Comparison of ENCODE assay signal across 14 mouse cellular contexts in the genomic region with DNA sequence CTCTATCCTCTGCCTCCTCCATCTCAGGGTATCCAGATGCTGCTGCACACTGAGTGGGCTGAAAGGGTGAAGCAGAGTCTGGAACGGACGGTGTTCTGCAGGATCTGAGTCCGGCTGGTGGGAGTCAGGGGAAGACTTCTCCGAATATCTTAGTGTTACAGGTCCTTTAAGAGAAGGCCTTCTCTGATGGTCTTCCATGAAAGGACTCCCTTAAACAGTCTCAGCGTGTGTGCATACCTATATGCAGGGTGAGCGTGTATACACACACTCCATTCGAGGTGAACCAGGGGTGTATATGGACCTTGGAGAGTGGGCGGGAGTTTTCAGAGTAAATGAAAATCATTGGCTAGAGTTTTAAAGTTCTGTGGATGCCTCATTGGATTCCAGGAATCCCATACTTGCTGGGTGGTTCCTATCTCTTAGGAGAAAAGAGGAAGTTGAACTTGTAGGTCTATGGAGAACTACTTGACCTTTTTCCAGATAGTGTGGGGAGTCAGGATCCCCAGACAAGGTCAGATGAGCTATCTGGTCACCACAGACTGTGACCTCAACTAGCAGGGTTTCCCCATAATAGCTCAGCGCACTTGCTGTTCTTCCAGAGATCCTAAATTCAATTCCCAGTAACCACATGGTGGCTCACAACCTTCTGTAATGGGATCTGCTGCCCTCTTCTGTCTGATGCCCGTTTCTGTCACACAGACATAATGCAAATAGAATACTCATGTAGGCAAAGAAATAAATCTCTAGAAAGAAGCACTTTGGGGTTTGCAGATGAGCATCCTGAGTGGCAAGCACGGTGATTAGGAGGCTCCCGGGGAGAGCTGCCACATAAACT. TPM values are rescaled to one million over a fixed set of nuclear protein-coding genes. Genes with fewer than 3 reads are reported as not detected.
DNase-seq lines count a peak whose midpoint lies in the region; ATAC-seq and TF ChIP-seq lines count a peak whose summit lies in the region.
"Had no signal": no experiment of that assay in that cellular context is flagged by ENCODE, and none has a peak within 500 bp of the region (broad histone marks: within the 10 kb centered on the region; RNA-seq: fewer than 3 reads in every experiment).

No protein-coding gene starts in this region.

- H3K27me3 ChIP-seq in forebrain, postnatal 0 days (ENCODE audit: insufficient read depth, low read length) = no peaks in the 10 kb centered on the region
- H3K27me3 ChIP-seq in forebrain, embryonic 15.5 days = no peaks in the 10 kb centered on the region
- H3K27me3 ChIP-seq in liver, embryonic 14.5 days (ENCODE audit: control insufficient read depth, insufficient read depth, low read length) = no peaks in the 10 kb centered on the region
- H3K27me3 ChIP-seq: embryonic facial prominence, embryonic 15.5 days had no signal

- H3K4me1 ChIP-seq in forebrain, postnatal 0 days (ENCODE audit: insufficient read depth) = no peaks in the 10 kb centered on the region
- H3K4me1 ChIP-seq in forebrain, embryonic 15.5 days = no peaks in the 10 kb centered on the region
- no peaks in the 10 kb centered on the region for H3K4me1 ChIP-seq in liver, embryonic 14.5 days (replicated peaks; ENCODE audit: control insufficient read depth in 2 of 2, insufficient read depth in 2 of 2, low read length in 1 of 2)
- H3K4me1 ChIP-seq in bone marrow macrophage, adult 2 months (ENCODE audit: control insufficient read depth, insufficient read depth, low read length) = peaks cover 3% of the 10 kb centered on the region; the same call in 1 of the 2 replicates
- H3K4me1 ChIP-seq: embryonic facial prominence, embryonic 15.5 days; intestine, embryonic 15.5 days had no signal

- H3K4me3 ChIP-seq in forebrain, postnatal 0 days (ENCODE audit: low read depth, low read length) = no peak overlapping the region
- H3K4me3 ChIP-seq in forebrain, embryonic 15.5 days = no peak overlapping the region
- no peak overlapping the region for H3K4me3 ChIP-seq in liver, embryonic 14.5 days (ENCODE audit: insufficient read depth in 1 of 2, low read depth in 2 of 2, low read length in 2 of 2)
- no peak overlapping the region for H3K4me3 ChIP-seq in bone marrow macrophage, adult 2 months (ENCODE audit: insufficient read depth, low read length)
- H3K4me3 ChIP-seq: embryonic facial prominence, embryonic 15.5 days; intestine, embryonic 15.5 days had no signal

- TF ChIP-seq EP300 in liver, embryonic 14.5 days (IDR thresholded peaks at IDR 0.05; ENCODE audit: low read depth) = no peak

- 79% methylated on average over 12 of the region's 12 CpGs for WGBS in forebrain, postnatal 0 days
- WGBS in forebrain, embryonic 15.5 days = 82% methylated on average over 12 of the region's 12 CpGs
- 57% methylated on average over 12 of the region's 12 CpGs for WGBS in liver, embryonic 14.5 days (ENCODE audit: insufficient replicate concordance)

- H3K9me3 ChIP-seq in forebrain, postnatal 0 days (ENCODE audit: low read length) = no peaks in the 10 kb centered on the region
- H3K9me3 ChIP-seq in forebrain, embryonic 15.5 days = no peaks in the 10 kb centered on the region
- no peaks in the 10 kb centered on the region for H3K9me3 ChIP-seq in liver, embryonic 14.5 days (ENCODE audit: control insufficient read depth, low read length)
- H3K9me3 ChIP-seq: embryonic facial prominence, embryonic 15.5 days; intestine, embryonic 15.5 days had no signal

- no peak for TF ChIP-seq POLR2A in bone marrow macrophage, adult 2 months (IDR thresholded peaks at IDR 0.05; ENCODE audit: borderline replicate concordance, low read depth, low read length)

- H3K4me2 ChIP-seq in forebrain, postnatal 0 days (ENCODE audit: low read depth) = no peak overlapping the region
- H3K4me2 ChIP-seq in forebrain, embryonic 15.5 days (replicated peaks) = no peak overlapping the region
- no peak overlapping the region for H3K4me2 ChIP-seq in liver, embryonic 14.5 days (ENCODE audit: low read depth)
- H3K4me2 ChIP-seq: embryonic facial prominence, embryonic 15.5 days; intestine, embryonic 15.5 days had no signal

- no peak for DNase-seq in forebrain, postnatal 0 days
- no peak for DNase-seq in liver, embryonic 14.5 days (ENCODE audit: low read depth in 3 of 3, low spot score in 3 of 3)
- DNase-seq in liver (no peak), 416B (ENCODE audit: low read depth) (peak; percentile 33)
- DNase-seq in thymus, postnatal 14 days = no peak
- DNase-seq in layer of hippocampus, adult 18-20 months (ENCODE audit: low spot score in 2 of 2) = no peak
- DNase-seq: cerebellum, adult 9-11 months; gastrocnemius, postnatal 36 days; lung, postnatal 4 days had no signal

- H3K36me3 ChIP-seq in forebrain, postnatal 0 days (ENCODE audit: insufficient read depth) = no peaks in the 10 kb centered on the region
- no peaks in the 10 kb centered on the region for H3K36me3 ChIP-seq in forebrain, embryonic 15.5 days
- H3K36me3 ChIP-seq in liver, embryonic 14.5 days (replicated peaks; ENCODE audit: control insufficient read depth, insufficient read depth, low read depth) = no peaks in the 10 kb centered on the region
- H3K36me3 ChIP-seq: embryonic facial prominence, embryonic 15.5 days; intestine, embryonic 15.5 days had no signal

- ATAC-seq in forebrain, postnatal 0 days = no peak
- no peak for ATAC-seq in forebrain, embryonic 15.5 days (replicated peaks)
- no peak for ATAC-seq in liver, embryonic 14.5 days (ENCODE audit: insufficient read depth)
- ATAC-seq: forebrain, embryonic 14.5 days; intestine, embryonic 15.5 days had no signal

- no peak overlapping the region for H3K27ac ChIP-seq in forebrain, postnatal 0 days (ENCODE audit: low read depth, low read length)
- H3K27ac ChIP-seq in forebrain, embryonic 15.5 days (replicated peaks) = no peak overlapping the region
- H3K27ac ChIP-seq in liver, embryonic 14.5 days = no peak overlapping the region
- H3K27ac ChIP-seq in bone marrow macrophage, adult 2 months (ENCODE audit: insufficient read depth, low read depth, low read length) = no peak overlapping the region
- H3K27ac ChIP-seq: embryonic facial prominence, embryonic 15.5 days; intestine, embryonic 15.5 days had no signal

- TF ChIP-seq CTCF in forebrain, postnatal 0 days (IDR thresholded peaks at IDR 0.05; ENCODE audit: low read depth) = peak; percentile 51
- TF ChIP-seq CTCF in liver, embryonic 14.5 days (IDR thresholded peaks at IDR 0.05; ENCODE audit: low read depth) = 0 out of 2 replicates have a peak, but pooled peaks have one; percentile 9
- peak; percentile 20; the same call in 1 of the 2 replicates for TF ChIP-seq CTCF in bone marrow macrophage, adult 2 months (IDR thresholded peaks at IDR 0.05; ENCODE audit: low read depth, low read length)

- no peak overlapping the region for H3K9ac ChIP-seq in forebrain, postnatal 0 days
- H3K9ac ChIP-seq in forebrain, embryonic 15.5 days (replicated peaks) = no peak overlapping the region
- H3K9ac ChIP-seq in liver, embryonic 14.5 days (replicated peaks) = no peak overlapping the region
- H3K9ac ChIP-seq: embryonic facial prominence, embryonic 15.5 days; intestine, embryonic 15.5 days had no signal

RNA-seq across cellular contexts. Expression of a gene that starts 21.9 kb away (rescaled TPM):
- total RNA-seq in forebrain, postnatal 0 days (2014; rRNA removed) = 6.3 and 8.1 TPM in 2 replicates
- polyA plus RNA-seq in forebrain, postnatal 0 days (2015; fragmentation: Nextera tagmentation; extraction: Ambion mirVana) = 5.0 and 6.3 TPM in 2 replicates
- polyA plus RNA-seq in forebrain, embryonic 15.5 days (2015; fragmentation: Nextera tagmentation; extraction: Ambion mirVana) = 3.6 and 3.8 TPM in 2 replicates
- 1.00 and 1.0 TPM in 2 replicates for polyA plus RNA-seq in liver, embryonic 14.5 days (2012; rRNA removed)
- polyA plus RNA-seq in liver, embryonic 14.5 days (2014; fragmentation: Nextera tagmentation; extraction: Ambion mirVana) = 1.4 and 1.6 TPM in 2 replicates
- 5.6 and 6.2 TPM in 2 replicates for polyA plus RNA-seq in bone marrow macrophage, adult 2 months (2012; ENCODE audit: insufficient read depth, insufficient read length, missing spikeins)
- 10 to 100 TPM; 22.5 to 24.5 TPM for total RNA-seq in layer of hippocampus, adult 18-20 months (2021)
